Mouse (Mus musculus) E14TG2a.4 (cell line): Measurements from ENCODE around the gene Zfp612.

Source experiments
- H3K27me3 ChIP-seq: 2 replicates; pipeline ENCODE4 v1.6.1; 2014; ENCODE audit warnings: low read length, control low read depth; ENCODE audit not compliant: insufficient read depth
- H3K36me3 ChIP-seq: 2 replicates; pipeline ENCODE4 v1.6.1; 2014; ENCODE audit warnings: low read length, control low read depth; ENCODE audit not compliant: insufficient read depth
- H3K4me1 ChIP-seq: replicated peaks from 2 replicates; pipeline ENCODE4 v1.6.1; 2014; ENCODE audit warnings: low read depth, low read length, control low read depth
- H3K4me3 ChIP-seq: replicated peaks from 2 replicates; pipeline ENCODE4 v1.5.1; 2014; ENCODE audit warnings: mild to moderate bottlenecking, low read length
- H3K9me3 ChIP-seq: 2 replicates; pipeline ENCODE4 v1.6.1; 2014; ENCODE audit warnings: low read length, control low read depth
- CTCF ChIP-seq: conservative IDR thresholded peaks from 2 replicates; pipeline ENCODE4 v1.5.1; 2014; ENCODE audit warnings: low read length
- NANOG ChIP-seq: IDR thresholded peaks from 2 replicates; pipeline ENCODE4 v1.6.1; 2014; ENCODE audit warnings: borderline replicate concordance, low read length, mixed read lengths
- POU5F1 ChIP-seq: IDR thresholded peaks from 2 replicates; pipeline ENCODE4 v1.6.1; 2014; ENCODE audit warnings: low read length, borderline replicate concordance

Gene Zfp612

GRCm38 (mm10) chr8:110058207-110058606 lies 21.3 kb upstream of the Zfp612 start:
- H3K27me3 ChIP-seq = peaks cover 8% of the 10 kb centered on the region; the same call in 1 of the 2 replicates
- no peaks in the 10 kb centered on the region for H3K36me3 ChIP-seq
- TF ChIP-seq POU5F1 = no peak
- TF ChIP-seq NANOG = no peak
- TF ChIP-seq CTCF = no peak
- H3K4me3 ChIP-seq = no peak overlapping the region
- 0 out of 2 replicates have a peak, but pooled peaks cover 3% of the 10 kb centered on the region for H3K9me3 ChIP-seq
- peaks cover 6% of the 10 kb centered on the region for H3K4me1 ChIP-seq

DNA sequence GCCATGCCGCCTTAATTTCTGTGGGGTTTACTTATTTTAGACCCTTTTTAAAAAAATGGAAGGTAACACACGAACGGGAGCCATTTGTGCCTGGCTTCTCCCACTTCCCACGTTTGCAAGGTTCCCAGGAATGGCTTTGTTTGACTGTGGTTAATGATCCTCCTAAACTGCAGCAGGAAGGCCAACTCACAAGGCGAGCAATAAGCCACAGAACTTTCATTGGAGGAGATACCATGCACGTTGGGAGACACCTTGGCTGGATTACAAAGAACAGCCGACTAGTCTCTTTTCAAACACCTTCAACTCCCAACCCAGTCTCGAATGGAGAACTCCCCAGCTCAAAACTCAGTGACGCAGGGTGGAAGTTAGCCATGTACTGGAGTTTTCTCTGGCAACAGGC lies 15.4 kb upstream of the Zfp612 start:
- H3K9me3 ChIP-seq = peaks cover 7% of the 10 kb centered on the region; the same call in 1 of the 2 replicates
- H3K4me3 ChIP-seq = no peak overlapping the region
- H3K27me3 ChIP-seq = no peaks in the 10 kb centered on the region
- H3K36me3 ChIP-seq = no peaks in the 10 kb centered on the region
- H3K4me1 ChIP-seq = no peaks in the 10 kb centered on the region
- TF ChIP-seq CTCF (no peak), NANOG (no peak), POU5F1 (no peak)

- Histone ChIP-seq H3K9me3 (peaks cover 7% of the 10 kb centered on the region; the same call in 1 of the 2 replicates), H3K36me3 (no peaks in the 10 kb centered on the region), H3K4me3 (no peak overlapping the region), H3K27me3 (no peaks in the 10 kb centered on the region), H3K4me1 (no peaks in the 10 kb centered on the region)
- TF ChIP-seq POU5F1 = no peak
- TF ChIP-seq CTCF = no peak
- TF ChIP-seq NANOG = no peak
Observed at GRCm38 (mm10) chr8:110064606-110065365, 14.8 kb upstream of the Zfp612 start.

DNA sequence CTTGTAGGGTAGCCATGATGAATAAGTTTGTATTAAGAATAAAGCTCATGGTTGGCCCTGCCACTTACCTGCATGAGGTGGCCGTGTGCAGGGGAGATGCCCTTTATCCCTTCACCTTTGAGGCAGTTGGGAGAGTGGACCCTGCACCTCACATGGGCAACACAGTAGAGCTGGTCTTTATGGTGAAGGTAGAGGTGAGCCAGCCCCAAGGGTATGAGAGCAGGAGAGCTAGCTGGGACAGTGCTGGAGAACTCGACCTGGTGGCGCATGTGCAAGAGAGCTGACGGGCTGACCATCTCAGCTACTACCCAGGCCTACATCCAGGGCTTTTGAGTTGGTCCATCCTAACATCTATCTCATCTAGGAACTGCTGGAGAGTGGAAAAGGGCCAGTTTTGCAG lies 13.9 kb upstream of the Zfp612 start:
- Histone ChIP-seq H3K4me3 (no peak overlapping the region), H3K9me3 (peaks cover 7% of the 10 kb centered on the region; the same call in 1 of the 2 replicates), H3K36me3 (no peaks in the 10 kb centered on the region), H3K4me1 (no peaks in the 10 kb centered on the region), H3K27me3 (no peaks in the 10 kb centered on the region)
- TF ChIP-seq CTCF (no peak), NANOG (no peak), POU5F1 (no peak)

GRCm38 (mm10) chr8:110069706-110070105 lies 9.8 kb upstream of the Zfp612 start:
- Histone ChIP-seq H3K36me3 (no peaks in the 10 kb centered on the region), H3K9me3 (peaks cover 4% of the 10 kb centered on the region; the same call in 1 of the 2 replicates), H3K27me3 (peaks cover 9% of the 10 kb centered on the region), H3K4me1 (no peaks in the 10 kb centered on the region), H3K4me3 (no peak overlapping the region)
- TF ChIP-seq NANOG = no peak
- TF ChIP-seq POU5F1 = no peak
- no peak for TF ChIP-seq CTCF

- Histone ChIP-seq H3K9me3 (peaks cover 4% of the 10 kb centered on the region; the same call in 1 of the 2 replicates), H3K36me3 (no peaks in the 10 kb centered on the region), H3K4me1 (no peaks in the 10 kb centered on the region), H3K4me3 (no peak overlapping the region), H3K27me3 (peaks cover 12% of the 10 kb centered on the region)
- TF ChIP-seq CTCF = peak; percentile 82
- no peak for TF ChIP-seq POU5F1
Observed at GRCm38 (mm10) chr8:110071600-110071999, 7.9 kb upstream of the Zfp612 start.

- Histone ChIP-seq H3K27me3 (peaks cover 24% of the 10 kb centered on the region), H3K9me3 (no peaks in the 10 kb centered on the region), H3K4me1 (0 out of 2 replicates have a peak, but pooled peaks cover 3% of the 10 kb centered on the region), H3K36me3 (no peaks in the 10 kb centered on the region), H3K4me3 (no peak overlapping the region)
- TF ChIP-seq NANOG (no peak), POU5F1 (no peak), CTCF (no peak)
Observed at GRCm38 (mm10) chr8:110074496-110074895, 5.0 kb upstream of the Zfp612 start.

GRCm38 (mm10) chr8:110082416-110083105 lies 3.0 kb downstream of the Zfp612 start:
- Histone ChIP-seq H3K9me3 (no peaks in the 10 kb centered on the region), H3K36me3 (peaks cover 46% of the 10 kb centered on the region), H3K4me3 (no peak overlapping the region), H3K27me3 (peaks cover 12% of the 10 kb centered on the region), H3K4me1 (peaks cover 8% of the 10 kb centered on the region; the same call in 1 of the 2 replicates)
- TF ChIP-seq NANOG (no peak), CTCF (no peak), POU5F1 (no peak)

- Histone ChIP-seq H3K4me1 (no peaks in the 10 kb centered on the region; the same call in 1 of the 2 replicates), H3K4me3 (no peak overlapping the region), H3K36me3 (peaks cover 23% of the 10 kb centered on the region), H3K9me3 (no peaks in the 10 kb centered on the region), H3K27me3 (peaks cover 15% of the 10 kb centered on the region)
- TF ChIP-seq POU5F1 = no peak
- no peak for TF ChIP-seq NANOG
- TF ChIP-seq CTCF = no peak
Observed at GRCm38 (mm10) chr8:110091869-110092268, 12.3 kb downstream of the Zfp612 start.
